ENCODE assay signal across 9 mouse cellular contexts in the genomic region with DNA sequence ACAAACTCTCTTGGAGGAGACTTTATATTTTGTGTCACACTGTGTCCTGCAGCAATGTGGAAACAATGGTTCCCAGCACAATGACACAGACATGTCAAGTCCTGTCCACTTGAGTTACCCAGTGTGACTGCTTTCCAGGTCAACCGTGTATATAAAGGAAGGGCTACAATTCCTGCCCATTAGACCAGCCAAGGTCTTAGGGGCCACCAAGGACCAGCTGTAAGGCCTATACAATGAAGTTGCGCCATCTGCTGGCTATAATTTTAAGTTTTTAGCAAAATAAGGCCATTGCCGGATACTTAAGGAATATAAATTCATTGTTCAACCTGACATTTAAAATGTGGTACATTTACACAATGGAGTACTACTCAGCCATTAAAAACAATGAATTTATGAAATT.
DNase-seq lines count a peak whose midpoint lies in the region; ATAC-seq and TF ChIP-seq lines count a peak whose summit lies in the region.
"Had no signal": no experiment of that assay in that cellular context is flagged by ENCODE, and none has a peak within 500 bp of the region (broad histone marks: within the 10 kb centered on the region; RNA-seq: fewer than 3 reads in every experiment).

No protein-coding gene starts in this region.

- TF ChIP-seq EP300 in heart, postnatal 0 days (IDR thresholded peaks at IDR 0.05; ENCODE audit: low read depth) = no peak

- no peak overlapping the region for H3K4me2 ChIP-seq in heart, postnatal 0 days (ENCODE audit: low read depth, low read length)
- H3K4me2 ChIP-seq in neural tube, embryonic 11.5 days (ENCODE audit: low read depth) = no peak overlapping the region
- H3K4me2 ChIP-seq in neural tube, embryonic 15.5 days = no peak overlapping the region
- H3K4me2 ChIP-seq: heart, embryonic 13.5 days had no signal

- no peak for ATAC-seq in heart, postnatal 0 days (ENCODE audit: insufficient read depth, low read depth)
- ATAC-seq in neural tube, embryonic 11.5 days (ENCODE audit: insufficient read depth, low FRiP score, low TSS enrichment) = peak; percentile 31; the same call in 1 of the 2 replicates
- no peak for ATAC-seq in neural tube, embryonic 15.5 days (ENCODE audit: low FRiP score)

- H3K36me3 ChIP-seq in heart, postnatal 0 days (replicated peaks; ENCODE audit: control insufficient read depth, insufficient read depth, low read length) = no peaks in the 10 kb centered on the region
- no peaks in the 10 kb centered on the region for H3K36me3 ChIP-seq in heart, embryonic 10.5 days
- H3K36me3 ChIP-seq in neural tube, embryonic 11.5 days (ENCODE audit: control insufficient read depth, insufficient read depth, low read length) = no peaks in the 10 kb centered on the region
- no peaks in the 10 kb centered on the region for H3K36me3 ChIP-seq in neural tube, embryonic 15.5 days
- H3K36me3 ChIP-seq: heart, embryonic 13.5 days had no signal

- no peaks in the 10 kb centered on the region for H3K27me3 ChIP-seq in heart, postnatal 0 days (ENCODE audit: control insufficient read depth, insufficient read depth, low read length)
- no peaks in the 10 kb centered on the region for H3K27me3 ChIP-seq in heart, embryonic 10.5 days (ENCODE audit: insufficient read depth, poor library complexity, severe bottlenecking)
- no peaks in the 10 kb centered on the region for H3K27me3 ChIP-seq in neural tube, embryonic 11.5 days (ENCODE audit: control insufficient read depth, insufficient read depth, low read length)
- no peaks in the 10 kb centered on the region for H3K27me3 ChIP-seq in neural tube, embryonic 15.5 days (replicated peaks)
- H3K27me3 ChIP-seq: heart, embryonic 13.5 days had no signal

- no peak for DNase-seq in heart, postnatal 0 days (ENCODE audit: low spot score)
- no peak for DNase-seq in heart, embryonic 10.5 days (ENCODE audit: low spot score)
- no peak for DNase-seq in neural tube, embryonic 11.5 days (ENCODE audit: low spot score)
- DNase-seq in forelimb bud, embryonic 11.5 days (ENCODE audit: low read depth, low spot score) = peak; percentile 23
- no peak for DNase-seq in right cerebral cortex, postnatal 4 days
- no peak for DNase-seq in left cerebral cortex, postnatal 10 days (ENCODE audit: extremely low spot score in 1 of 2, low spot score in 2 of 2)
- no peak for DNase-seq in adrenal gland, postnatal 14 days

- peak; percentile 29; the same call in 1 of the 2 replicates for TF ChIP-seq CTCF in heart, postnatal 0 days (IDR thresholded peaks at IDR 0.05; ENCODE audit: low read depth)

- intact Hi-C loops in left cerebral cortex, postnatal 10 days (cut with DNase I) = loop anchor here (10.0 kb wide), 1 partner anchor 345 kb away; no protein-coding TSS in a partner anchor

- no peaks in the 10 kb centered on the region for H3K4me1 ChIP-seq in heart, postnatal 0 days (ENCODE audit: control insufficient read depth, insufficient read depth)
- no peaks in the 10 kb centered on the region for H3K4me1 ChIP-seq in heart, embryonic 10.5 days
- H3K4me1 ChIP-seq in neural tube, embryonic 11.5 days (ENCODE audit: control insufficient read depth, insufficient read depth, low read length) = no peaks in the 10 kb centered on the region
- H3K4me1 ChIP-seq in neural tube, embryonic 15.5 days = no peaks in the 10 kb centered on the region
- H3K4me1 ChIP-seq: heart, embryonic 13.5 days had no signal

- 23% methylated on average over 3 of the region's 3 CpGs for WGBS in heart, postnatal 0 days
- WGBS in heart, embryonic 10.5 days = 28% methylated on average over 3 of the region's 3 CpGs
- WGBS in neural tube, embryonic 11.5 days = 27% methylated on average over 3 of the region's 3 CpGs
- WGBS in neural tube, embryonic 15.5 days = 27% methylated on average over 3 of the region's 3 CpGs

- H3K9me3 ChIP-seq in heart, postnatal 0 days (replicated peaks; ENCODE audit: control insufficient read depth, low read length) = no peaks in the 10 kb centered on the region
- no peaks in the 10 kb centered on the region for H3K9me3 ChIP-seq in heart, embryonic 10.5 days
- no peaks in the 10 kb centered on the region for H3K9me3 ChIP-seq in neural tube, embryonic 11.5 days (ENCODE audit: control insufficient read depth, low read length)
- no peaks in the 10 kb centered on the region for H3K9me3 ChIP-seq in neural tube, embryonic 15.5 days (replicated peaks)
- H3K9me3 ChIP-seq: heart, embryonic 13.5 days had no signal

- H3K4me3 ChIP-seq in heart, postnatal 0 days (ENCODE audit: low read depth, low read length) = no peak overlapping the region
- no peak overlapping the region for H3K4me3 ChIP-seq in heart, embryonic 10.5 days
- no peak overlapping the region for H3K4me3 ChIP-seq in neural tube, embryonic 11.5 days (ENCODE audit: low read depth, low read length)
- H3K4me3 ChIP-seq in neural tube, embryonic 15.5 days (replicated peaks) = no peak overlapping the region
- H3K4me3 ChIP-seq: heart, embryonic 13.5 days had no signal

- H3K27ac ChIP-seq in heart, postnatal 0 days (ENCODE audit: low read depth) = no peak overlapping the region
- no peak overlapping the region for H3K27ac ChIP-seq in heart, embryonic 10.5 days
- no peak overlapping the region for H3K27ac ChIP-seq in neural tube, embryonic 11.5 days (ENCODE audit: low read depth, low read length)
- H3K27ac ChIP-seq in neural tube, embryonic 15.5 days (replicated peaks) = no peak overlapping the region
- H3K27ac ChIP-seq: heart, embryonic 13.5 days had no signal

- no peak overlapping the region for H3K9ac ChIP-seq in heart, postnatal 0 days (replicated peaks; ENCODE audit: low read depth, low read length)
- H3K9ac ChIP-seq in neural tube, embryonic 11.5 days (ENCODE audit: low read length) = no peak overlapping the region
- H3K9ac ChIP-seq in neural tube, embryonic 15.5 days (replicated peaks) = no peak overlapping the region
- H3K9ac ChIP-seq: heart, embryonic 13.5 days had no signal
